Mouse (Mus musculus): Measurements from ENCODE around the gene Cenpm.
A peak's percentile ranks its signal among the peaks of the same experiment; 100 is the strongest.

Cenpm gene

DNA sequence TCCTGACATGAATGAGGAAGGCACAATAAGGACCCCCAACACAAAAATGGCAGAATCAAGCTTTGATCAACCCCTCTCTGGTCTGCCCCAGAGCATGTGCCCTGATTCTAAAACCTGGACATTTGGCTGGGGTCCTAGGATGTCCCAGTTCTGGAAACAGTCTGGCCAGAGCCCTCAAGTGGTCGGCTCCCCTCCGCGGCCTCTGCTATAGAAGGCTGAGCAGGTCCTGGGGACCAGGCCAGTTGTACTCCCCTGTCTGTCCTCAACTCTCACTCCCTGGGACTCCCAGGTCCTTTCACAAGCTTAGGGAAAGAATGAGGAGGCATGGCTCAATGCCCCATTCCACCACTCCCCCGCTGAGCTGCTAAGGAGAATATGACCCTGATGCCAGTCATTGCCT, 31.3 kb downstream of the Cenpm start:
- no peak for DNase-seq

DNA sequence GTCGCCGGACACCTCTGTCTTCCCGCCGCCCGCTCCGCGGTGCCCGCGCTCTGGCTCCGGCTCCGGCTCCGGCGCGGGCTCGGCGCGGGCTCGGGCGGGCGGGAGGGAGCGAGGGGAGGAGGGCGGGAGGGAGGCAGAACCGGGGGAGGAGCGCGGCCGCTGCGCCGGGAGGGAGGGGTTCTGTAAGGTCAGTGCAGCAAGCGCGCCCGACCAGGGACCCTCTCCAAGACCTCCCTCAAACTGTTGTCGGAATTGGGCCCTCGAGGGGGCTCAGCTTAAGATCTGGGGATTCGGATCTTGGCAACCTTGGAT, 31.8 kb downstream of the Cenpm start, which contains the start of gene Shisa8:
Gene Shisa8, minus strand, starts transcription at position 64 of the 312 bp plus-strand sequence.
- DNase-seq = no peak

DNA sequence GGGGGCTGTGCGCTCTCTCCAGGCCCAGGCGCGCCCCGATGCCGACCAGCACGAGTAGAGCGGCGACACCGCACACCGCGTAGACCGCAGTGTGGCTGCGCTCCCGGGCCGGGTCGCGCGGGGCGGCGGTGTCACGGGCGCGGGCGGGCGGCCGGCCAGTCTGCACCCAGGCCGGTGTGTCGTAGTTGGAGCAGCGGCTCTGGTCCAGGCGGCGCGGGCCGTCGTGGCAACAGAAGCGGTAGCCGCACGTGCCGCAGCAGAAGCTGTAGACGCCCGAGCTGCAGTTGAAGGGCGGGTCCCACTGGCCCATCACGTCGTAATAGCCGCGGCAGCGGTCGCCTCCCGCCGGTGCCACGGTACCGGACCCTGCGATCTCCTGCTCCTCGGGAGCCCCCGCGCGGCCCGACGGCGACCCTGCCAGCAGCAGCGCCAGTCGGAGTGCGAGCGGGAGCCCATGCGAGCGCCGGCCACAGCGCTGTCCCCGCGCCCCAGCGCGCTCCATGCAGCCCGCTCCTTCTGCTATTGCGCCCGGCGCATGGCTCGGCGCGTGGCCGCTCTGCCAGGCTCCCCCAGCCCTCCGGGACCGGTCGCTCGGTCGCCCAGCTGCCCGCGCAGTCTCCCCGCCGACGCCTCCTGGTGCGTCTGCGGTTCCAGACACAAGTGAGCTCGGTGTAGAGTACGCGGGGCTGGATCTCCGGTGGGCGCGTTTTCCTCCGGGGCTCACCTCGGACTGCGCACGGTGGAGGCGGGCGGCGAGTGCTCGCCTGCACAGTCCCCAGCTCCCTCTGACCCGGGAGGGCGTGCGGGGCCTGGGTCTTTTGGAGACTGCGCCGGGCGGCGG, 32.4 kb downstream of the Cenpm start:
- peak; percentile 41 for DNase-seq

DNA sequence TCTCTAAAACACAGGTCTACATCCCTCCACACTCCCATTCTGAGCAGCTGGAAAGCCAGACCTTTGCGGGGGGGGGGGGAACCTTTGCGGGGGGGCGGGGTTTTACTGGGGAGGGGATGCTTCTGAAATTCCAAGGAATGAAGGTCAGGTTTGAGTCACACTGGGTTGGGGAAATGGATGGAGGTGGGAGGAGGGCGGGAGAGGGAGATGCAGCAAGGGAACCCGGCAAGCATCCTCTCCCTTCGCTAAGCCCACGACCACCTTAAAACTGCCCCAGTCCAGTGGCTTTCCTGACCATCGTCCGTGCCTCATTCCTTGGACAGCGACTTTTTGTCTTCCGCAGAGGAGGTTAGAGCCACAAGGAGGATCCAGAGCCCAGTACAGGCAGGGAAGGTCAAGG, 33.3 kb downstream of the Cenpm start:
- no peak for DNase-seq

DNA sequence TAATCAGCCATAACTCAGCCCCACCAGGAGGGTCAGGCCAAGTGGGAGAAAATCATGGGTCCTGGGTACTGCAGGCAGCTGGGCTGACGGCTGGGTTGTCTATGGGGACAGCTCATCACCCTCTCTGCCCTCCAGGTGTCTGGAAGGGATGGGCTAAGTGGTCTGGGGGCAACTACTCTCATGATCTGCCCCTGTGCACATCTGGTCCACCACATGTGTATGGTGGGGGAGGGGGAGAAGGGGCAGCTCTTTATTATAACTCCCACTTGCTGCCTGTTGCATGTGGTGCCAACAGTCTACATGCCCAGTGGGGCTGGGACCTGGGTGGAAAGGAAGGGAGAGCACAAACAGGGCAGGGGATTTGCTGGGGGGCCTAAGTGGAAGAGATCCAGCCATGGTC, 33.7 kb downstream of the Cenpm start:
- no peak for DNase-seq

DNA sequence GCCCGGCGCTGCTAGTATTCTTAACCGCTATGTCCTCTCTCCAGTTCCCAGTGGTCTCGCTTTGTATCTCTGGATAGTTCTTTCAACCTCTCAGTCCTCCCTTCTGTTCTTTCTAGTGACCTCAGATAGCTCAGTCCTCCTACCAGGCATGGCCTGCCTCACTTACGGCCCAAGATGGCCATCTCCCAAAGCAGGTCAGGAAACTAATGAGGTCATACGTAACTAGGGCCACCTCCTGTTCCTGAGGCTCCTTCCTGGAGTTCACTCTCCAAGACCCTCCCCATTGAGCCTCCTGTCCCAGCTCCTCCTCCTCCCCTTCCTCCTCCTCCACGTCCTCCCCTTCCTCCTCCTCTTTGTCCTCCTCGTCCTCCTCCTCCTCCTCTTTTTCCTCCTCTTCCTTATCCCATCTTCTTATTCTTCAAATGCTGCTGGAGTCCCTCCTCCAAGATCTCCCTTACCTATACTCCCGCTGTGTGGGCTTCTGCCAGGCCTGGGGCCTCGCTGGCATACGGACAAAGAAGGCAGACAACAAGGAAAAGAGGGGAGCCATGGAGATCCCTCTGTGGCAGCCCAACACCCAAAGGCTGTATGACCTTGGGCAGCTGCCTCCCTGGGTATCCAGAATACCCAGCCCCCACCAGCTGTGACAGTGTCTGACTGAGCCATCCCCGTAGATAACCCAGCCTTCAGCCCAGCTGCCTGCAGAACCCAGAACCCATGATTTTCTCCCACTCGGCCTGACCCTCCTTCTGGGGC, 35.1 kb downstream of the Cenpm start:
- DNase-seq = no peak

DNA sequence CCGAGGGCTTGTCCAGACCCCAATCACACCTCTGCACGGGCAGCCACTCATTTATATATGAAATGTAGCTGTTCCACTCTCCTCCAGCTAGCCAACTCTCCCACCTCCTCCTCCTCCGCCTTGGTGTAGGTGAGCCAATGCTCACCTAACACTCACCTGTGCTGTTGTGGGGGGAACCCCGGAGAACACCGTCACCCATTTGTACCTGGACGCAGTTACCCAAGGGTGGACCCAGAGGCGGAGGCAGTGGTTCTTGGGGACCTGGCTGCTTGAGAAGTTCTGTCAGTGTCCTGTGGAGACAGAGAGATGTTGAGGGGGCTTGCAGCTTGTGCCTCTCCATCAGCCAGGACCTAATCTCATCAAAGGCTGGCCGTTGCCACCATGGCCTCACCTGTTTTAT, 36.2 kb downstream of the Cenpm start:
- no peak for DNase-seq

DNA sequence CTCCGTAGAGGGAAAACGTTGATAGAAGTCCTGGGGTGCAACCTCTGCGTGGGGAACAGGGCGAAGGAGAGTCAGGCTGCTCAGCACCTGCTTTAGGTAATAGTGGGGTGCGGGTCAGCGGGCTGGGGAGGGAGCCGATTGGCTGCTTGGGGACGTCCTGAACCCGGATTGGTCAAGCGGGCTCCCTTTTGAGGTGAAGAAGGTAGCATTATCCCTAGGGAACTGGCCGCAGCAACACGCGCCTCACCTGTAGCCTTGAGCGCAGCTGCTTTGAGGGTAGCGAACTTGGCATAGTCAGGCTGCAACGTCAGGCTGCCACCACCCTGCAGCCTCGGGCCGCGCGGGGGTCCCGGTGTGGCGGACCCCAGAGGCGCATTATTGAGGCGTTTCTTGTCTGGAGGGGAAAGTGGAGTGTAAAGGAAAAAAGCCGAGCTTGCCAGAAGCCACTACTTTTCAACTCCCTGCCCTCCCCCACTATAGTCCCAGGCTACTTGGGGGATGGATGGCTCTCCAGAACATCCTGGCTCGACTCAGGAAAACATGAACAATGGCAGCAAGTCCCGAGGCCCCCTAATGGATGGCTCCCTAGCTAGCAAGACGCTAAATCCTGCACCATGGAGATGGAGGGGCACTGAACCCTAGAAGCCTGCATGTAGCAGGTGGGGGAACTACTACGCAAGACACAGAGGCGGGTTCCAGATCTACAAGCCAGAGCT, 36.9 kb downstream of the Cenpm start:
- no peak for DNase-seq

DNA sequence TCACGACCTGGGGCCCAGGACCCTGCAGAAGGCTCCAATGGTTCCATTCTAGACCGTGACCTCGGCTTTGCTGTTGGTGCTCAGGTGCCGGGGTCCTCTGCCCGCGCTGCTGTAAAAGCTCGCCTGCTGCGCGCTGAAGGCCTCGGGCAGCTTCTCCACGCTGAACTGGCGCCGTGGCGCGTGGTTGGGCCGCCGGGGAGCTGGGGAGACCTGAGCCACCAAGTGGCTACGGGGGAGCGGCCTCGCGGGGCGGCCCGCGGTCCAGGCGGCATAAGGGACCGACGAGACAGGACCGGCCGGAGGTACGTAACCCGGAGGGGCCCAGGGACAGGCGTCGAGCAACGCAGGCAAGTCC, 37.5 kb downstream of the Cenpm start:
- no peak for DNase-seq

DNA sequence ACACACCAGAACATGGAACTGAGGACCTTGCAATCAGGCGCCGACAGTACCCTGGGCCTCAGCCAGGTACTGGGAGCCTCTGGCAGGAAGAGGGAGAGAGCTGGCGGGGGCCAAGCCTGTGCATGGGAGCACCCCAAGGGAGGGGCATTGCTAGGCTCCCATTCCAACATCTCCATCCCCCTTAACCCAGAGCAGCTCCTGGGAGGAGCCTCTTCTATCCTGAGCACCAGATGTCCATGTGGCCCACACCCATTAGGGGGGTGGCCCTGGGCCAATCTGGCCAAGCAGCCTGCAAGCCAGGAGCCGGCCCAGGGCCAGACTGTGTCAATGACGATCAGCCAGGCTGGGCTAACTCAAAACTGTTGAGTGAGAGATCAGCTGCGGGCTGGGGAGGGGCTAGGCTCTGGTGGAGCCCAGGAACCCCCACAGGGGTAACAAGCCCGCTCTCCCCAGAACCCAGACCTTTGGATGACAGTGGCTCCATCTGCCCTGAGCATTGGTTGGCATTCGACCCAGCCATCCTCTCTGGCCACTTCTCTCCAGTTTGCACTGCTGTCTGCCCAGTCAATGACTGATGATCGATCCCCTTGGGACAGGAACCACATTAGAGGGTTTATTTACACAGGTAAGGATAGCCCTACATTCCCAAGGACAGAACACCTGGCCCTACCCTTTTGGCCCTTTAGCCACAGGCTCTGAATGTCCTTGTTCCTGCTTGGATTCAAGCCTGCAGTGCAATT, 38.0 kb downstream of the Cenpm start:
- DNase-seq = no peak

DNA sequence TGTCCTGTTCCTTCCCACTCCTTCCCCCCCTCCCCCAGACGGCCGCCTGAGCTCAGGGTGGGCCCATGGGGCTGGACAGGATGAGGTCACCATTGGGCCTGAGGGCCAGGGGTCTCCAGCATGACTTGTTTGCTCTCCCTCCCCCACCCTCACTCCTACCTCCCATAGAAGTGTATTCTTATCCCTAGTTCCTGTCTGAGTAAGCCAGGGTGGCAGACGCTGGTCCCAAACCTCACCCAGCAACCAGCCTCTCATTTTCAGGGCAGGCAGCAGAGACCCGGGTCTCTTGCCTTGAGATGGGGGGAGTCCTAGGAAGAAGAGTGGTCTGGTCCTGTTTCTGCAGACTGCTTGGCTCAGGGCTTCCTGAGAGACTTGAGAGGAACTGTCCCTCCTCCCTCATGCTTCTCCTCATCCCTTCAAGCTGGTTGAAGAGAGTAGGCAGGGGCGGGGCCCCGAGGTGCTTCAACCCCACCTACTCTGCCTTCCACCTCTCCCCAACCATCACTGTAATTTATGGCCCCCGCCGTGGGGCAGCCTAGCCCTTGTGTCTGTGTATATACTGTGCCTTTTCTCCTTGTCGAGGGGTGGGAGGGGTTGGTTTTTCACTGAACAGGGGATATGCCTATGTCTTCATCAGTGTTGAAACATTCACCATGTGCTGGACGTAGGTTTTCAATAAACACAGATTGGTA, 39.7 kb downstream of the Cenpm start:
- no peak for DNase-seq

DNA sequence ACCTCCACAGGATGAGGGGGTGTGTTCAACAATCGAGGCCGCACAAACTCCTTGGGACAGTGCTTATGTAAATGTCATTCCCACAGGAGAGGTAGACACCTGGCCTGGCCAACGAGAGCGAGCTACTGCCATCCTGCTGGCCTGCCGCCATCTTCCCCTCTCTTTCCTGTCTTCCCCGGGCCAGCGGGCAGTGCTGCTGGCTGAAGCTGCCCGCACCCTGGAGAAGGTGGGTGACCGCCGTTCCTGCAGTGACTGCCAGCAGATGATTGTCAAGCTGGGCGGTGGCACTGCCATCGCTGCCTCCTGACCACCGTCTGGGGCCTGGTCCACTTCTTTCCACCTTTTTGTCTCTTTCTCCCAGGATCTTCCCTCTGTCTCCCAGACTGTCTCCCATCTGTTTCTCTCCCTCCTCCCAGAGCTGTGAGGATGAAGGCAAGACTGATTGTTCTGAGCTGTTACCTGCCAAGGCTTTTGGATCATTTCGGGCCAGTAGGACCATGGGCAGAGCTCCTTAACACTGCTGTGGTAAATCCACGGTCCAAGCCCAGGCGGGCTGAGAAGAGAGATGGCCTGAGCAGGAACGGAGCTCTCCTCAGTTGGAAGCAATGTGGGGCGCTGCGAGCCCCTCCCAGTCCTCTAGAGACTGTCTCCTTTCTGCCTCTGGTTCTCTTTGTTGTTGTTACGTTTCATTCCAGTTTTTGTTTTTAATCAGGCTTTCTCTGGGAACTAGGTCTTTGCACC, 40.8 kb downstream of the Cenpm start:
- no peak for DNase-seq

DNA sequence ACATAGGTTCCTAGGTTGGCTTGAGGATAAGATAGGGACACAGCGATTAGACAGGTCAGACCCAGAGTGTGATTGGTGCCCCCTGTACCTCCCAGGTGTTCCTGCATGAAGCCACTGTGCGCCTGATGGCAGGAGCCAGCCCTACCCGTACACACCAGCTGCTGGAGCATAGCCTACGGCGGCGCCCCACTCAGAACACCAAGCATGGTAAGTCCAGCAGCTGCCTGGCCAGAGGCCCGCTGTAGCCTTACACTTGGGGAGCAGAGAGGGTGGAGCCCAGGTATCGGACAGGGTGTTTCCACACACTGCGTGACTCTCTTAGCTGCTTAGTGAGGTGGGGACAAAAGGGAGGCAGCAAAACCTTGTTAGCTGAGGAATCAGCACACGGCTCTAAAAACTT, 41.5 kb downstream of the Cenpm start:
- DNase-seq = no peak

DNA sequence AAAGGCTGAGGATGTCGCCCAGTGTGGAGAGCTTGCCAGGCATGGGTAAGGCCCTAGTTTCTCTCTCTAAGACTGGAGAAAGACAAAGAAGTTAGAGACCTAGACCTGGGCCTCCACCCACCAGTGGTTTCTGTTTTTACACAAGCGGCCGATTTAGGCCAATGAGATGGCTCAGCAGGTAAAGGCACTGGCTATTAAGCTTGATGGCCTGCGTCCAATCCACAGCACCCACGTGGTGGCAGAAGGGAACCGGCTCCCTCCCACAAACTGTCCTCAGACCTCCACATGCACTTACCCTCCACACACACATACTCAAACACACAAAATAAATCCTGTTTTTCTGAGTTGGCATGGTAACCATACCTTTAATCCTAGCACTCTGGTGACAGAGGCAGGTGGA, 42.5 kb downstream of the Cenpm start:
- no peak for DNase-seq

DNA sequence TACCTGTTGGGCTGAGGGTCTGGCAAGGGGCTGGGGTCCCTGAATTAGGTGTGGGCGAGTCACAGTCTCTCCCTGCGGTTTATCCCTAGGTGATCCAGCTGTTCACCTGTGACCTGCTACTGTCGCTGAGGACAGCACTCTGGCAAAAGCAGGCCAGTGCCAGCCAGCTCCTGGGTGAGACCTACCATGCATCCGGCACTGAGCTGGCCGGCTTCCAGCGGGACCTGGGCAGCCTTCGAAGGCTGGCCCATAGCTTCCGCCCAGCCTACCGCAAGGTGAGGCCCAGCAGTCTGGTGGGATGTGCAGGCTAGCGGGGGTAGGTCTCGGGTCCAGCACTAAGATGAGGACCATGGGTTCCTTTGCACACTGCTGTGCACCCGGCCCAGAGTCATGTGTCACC, 45.0 kb downstream of the Cenpm start:
- DNase-seq = no peak

DNA sequence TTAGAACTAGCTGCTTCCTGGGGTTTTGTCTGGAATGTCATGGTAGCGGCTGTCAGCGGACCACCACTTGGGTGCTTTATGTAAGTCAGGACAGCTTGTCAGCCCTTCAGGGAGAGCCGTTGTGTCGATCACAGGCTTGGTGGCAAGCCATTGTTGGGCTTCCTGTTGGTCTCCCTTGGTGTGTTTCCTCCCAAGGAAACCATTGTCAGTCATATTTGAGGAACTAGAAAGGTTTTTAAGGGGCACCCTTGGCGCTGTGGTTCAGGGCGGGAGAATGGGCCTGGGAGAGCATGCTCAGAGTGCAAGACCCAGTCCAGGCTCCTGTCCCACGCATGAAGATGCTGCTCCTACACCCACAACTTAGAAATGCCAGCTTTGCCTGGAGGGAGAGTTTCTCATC, 46.2 kb downstream of the Cenpm start:
- no peak for DNase-seq

DNA sequence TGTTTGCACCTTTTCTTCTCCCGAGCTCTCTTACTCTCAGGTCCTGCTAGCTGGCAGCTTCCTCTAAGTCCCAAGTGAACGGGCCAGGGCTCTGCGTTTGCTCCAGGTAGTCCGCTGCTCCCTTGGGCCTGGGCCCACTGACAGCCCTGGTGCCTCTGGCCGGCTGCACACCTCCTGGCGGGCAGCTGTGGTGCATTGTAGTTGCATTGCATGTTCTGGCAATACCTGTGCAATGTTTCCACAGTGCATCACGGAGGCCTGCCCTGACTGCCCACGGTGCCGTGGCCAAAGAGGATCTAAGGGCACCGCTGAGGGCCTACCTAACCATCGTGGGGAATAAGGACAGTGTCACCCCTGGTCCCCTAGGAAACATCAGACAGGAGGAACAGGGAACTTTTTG, 46.6 kb downstream of the Cenpm start:
- no peak for DNase-seq

DNA sequence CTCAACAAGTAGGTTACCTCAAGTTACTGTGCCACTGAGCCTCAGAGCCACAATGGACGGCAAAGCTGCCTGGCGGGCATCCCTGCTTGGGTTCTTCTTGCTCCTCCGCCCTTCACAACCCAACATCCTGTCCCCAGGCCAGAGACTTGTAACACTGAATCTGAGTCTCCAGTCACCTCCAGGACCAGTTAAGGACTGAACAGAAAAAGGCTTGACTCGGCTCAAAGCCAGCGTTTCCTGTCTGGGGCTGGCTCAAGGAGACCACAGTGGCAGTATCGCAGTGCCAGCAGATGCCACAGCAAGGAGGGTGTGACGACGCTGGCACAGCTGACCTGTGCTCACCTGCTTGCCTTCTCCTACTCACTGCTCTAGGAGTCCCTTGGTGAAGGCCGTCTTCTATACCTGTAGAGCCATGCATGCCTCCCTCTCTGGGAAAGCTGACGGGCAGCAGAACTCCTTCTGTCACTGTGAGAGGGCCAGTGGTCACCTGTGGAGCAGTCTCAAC, 47.2 kb downstream of the Cenpm start:
- DNase-seq = no peak

DNA sequence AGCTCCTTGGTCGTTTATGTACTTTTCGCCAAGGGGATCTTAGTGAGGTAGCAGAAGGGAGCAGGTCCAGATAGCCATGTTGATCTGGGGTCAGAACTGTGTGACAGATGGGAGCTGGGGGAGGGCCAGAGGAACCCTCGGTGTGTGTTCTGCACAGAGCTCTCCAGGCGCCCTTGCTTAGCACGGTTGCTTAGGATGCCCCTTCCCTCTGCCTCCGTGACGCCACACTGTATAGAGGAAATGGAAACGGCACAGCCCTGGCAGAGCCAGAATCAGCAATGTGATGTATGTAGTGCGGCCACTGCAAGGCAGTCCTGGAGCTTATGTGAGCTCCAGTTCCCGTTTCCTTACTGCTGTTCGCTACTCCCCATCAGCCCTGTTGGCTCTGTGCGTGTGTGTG, 48.2 kb downstream of the Cenpm start:
- DNase-seq = no peak

DNA sequence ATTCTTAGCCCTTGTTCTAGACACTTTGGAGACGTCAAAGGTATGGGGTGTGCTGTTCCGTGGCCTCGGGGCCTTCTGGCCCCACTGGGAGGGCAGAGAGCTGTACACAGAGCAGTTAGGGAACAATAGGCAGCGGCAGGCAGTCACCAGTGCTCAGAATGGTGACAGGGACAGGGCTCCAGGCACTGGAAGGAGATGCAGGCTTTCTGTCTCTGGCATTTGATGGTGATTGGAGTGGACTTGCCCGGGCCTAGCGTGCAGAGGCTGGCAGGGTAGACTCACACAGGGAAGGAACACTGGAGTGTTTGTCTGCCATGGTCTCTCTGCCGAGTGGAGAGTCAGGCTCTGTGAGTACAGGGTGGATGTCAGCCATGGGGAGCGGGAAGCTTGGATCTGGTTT, 51.9 kb downstream of the Cenpm start:
- DNase-seq = no peak

DNA sequence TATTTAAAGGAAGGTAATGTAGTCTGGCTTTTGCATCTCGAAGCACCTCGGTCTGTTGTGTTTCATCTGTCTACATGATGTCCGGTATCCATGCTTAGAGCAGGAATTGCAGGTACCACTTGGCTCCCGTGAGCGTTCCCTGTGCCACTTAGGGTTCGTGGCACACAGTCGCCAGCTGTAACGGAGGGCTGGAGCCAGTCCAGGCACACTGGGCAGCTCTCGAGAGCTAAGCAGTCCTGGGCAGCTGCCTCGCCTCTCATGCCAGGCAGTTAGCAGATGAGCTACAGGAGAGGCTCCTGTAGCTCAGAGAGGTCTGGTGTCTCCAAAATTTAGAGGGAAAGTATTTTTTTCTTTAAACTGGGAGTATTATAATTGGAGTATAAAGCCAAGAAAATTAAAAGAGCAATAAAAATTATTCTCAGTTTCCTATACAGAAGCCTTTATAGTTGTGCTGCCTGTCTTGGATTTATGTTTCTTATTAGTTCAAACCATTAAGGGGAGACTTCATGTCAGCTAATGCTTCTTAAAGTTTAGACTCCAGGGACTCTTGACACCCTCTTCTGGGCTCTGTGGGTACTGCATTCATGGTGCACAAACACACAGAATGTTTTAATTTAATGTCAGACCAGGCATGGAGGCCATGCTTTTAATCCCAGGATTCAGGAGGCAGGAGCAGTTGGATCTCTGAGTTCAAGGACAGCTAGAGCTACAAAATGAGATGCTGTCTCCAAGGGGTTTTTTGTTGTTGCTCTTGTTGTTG, 55.9 kb downstream of the Cenpm start:
- peak; percentile 83 for DNase-seq

Data from thymus, postnatal 4 days (tissue).